Mouse (Mus musculus) Patski (cell line): Measurements from ENCODE around the gene Sft2d1. TPM values are rescaled to one million over a fixed set of nuclear protein-coding genes. Genes with fewer than 3 reads are reported as not detected.
"Not testable (repeated sequence)": the region's sequence is repeated elsewhere in the genome, so short reads cannot be mapped to it uniquely, and the experiment has no call there.

Experiments
- ATAC-seq: fragments of 100-300 bp; one replicate; pipeline ENCODE4 v1.8.0; 2021
- CTCF ChIA-PET: fragments of 350-600 bp; sonication (Branson Sonifier 250); formaldehyde crosslinking; loops from one replicate; lab custom pipeline; 2022; ENCODE audit warnings: inconsistent platforms; lab: Charles Lee
- POLR2A ChIA-PET: fragments of 350-600 bp; sonication (Branson Sonifier 250); formaldehyde crosslinking; loops from one replicate; lab custom pipeline; 2022; ENCODE audit warnings: antibody characterized with exemption, inconsistent platforms; lab: Charles Lee
- DNase-seq: peaks from one replicate; pipeline ENCODE4 v3.0.0-alpha.2; 2011; ENCODE audit warnings: low read depth, low spot score
- H3K27me3 ChIP-seq: fragments of 371-371 bp; one replicate; pipeline ENCODE4 v1.5.1; 2021
- CTCF ChIP-seq: fragments of 100-300 bp; IDR thresholded peaks from one replicate; pipeline ENCODE4 v1.5.1; 2021
- in situ Hi-C: fragments of 300-500 bp; cut with MboI; formaldehyde crosslinking; loops from 3 replicates; pipeline ENCODE4 v1.11.1; 2018; ENCODE audit warnings: low pct_unique_long_range_greater_than_20kb, mixed read lengths
- polyA plus RNA-seq: library from polyadenylated mRNA; unstranded; gene quantifications from one replicate; pipeline ENCODE4 v1.2.3, GENCODE M21; 2021

Gene Sft2d1
- polyA plus RNA-seq, result 61.2 TPM

GRCm38 (mm10) chr17:8310838-8311614 lies at the start of gene Sft2d1:
Sft2d1 (plus strand) TSS chr17:8311102.
- in situ Hi-C loops, result loop anchor here (5.0 kb wide), 2 partner anchors 34 to 61 kb away; no protein-coding TSS in a partner anchor
- peak; percentile 84 for ATAC-seq
- POLR2A ChIA-PET, result no interaction called here

GRCm38 (mm10) chr17:8264638-8265037 lies 46.3 kb upstream of the Sft2d1 start:
- in situ Hi-C loops, H3K27me3 ChIP-seq, ATAC-seq: not testable (repeated sequence)
- TF ChIP-seq CTCF, result peak; percentile 79
- CTCF ChIA-PET, result interaction anchor here (0.6 to 3.3 kb wide), 13 partner anchors 11 to 193 kb away, joined by 3 to 25 read pairs (median 4); no protein-coding TSS in a partner anchor
- POLR2A ChIA-PET, result interaction anchor here (1.0 kb wide), 1 partner anchor 107 kb away, joined by 3 read pairs; no protein-coding TSS in a partner anchor
- peak; percentile 30 for DNase-seq

More at GRCm38 (mm10) chr17:8310838-8311614, at the start of gene Sft2d1:
- H3K27me3 ChIP-seq, result no peaks in the 10 kb centered on the region
- CTCF ChIA-PET, result interaction anchor here (1.3 kb wide), 1 partner anchor 46 kb away, joined by 5 read pairs; no protein-coding TSS in a partner anchor
- peak; percentile 60 for DNase-seq
- no peak for TF ChIP-seq CTCF

GRCm38 (mm10) chr17:8272054-8272749 lies 38.7 kb upstream of the Sft2d1 start:
- ATAC-seq, result no peak
- DNase-seq, result no peak
- in situ Hi-C loops, result no loop called here
- ChIA-PET POLR2A (interaction anchor here (0.9 kb wide), 1 partner anchor 35 kb away, joined by 3 read pairs; no protein-coding TSS in a partner anchor), CTCF (no interaction called here)
- no peak for TF ChIP-seq CTCF
- no peaks in the 10 kb centered on the region for H3K27me3 ChIP-seq

GRCm38 (mm10) chr17:8272951-8273350 lies 38.0 kb upstream of the Sft2d1 start:
- ChIA-PET CTCF (no interaction called here), POLR2A (no interaction called here)
- no peak for ATAC-seq
- in situ Hi-C loops, result no loop called here
- no peaks in the 10 kb centered on the region for H3K27me3 ChIP-seq
- DNase-seq, result no peak
- no peak for TF ChIP-seq CTCF

GRCm38 (mm10) chr17:8276071-8276470 lies 34.8 kb upstream of the Sft2d1 start:
- no peak for TF ChIP-seq CTCF
- DNase-seq (no peak), ATAC-seq (no peak)
- in situ Hi-C loops, result loop anchor here (5.0 kb wide), 1 partner anchor 36 kb away; the partner anchor contains the start of gene Sft2d1
- no peaks in the 10 kb centered on the region for H3K27me3 ChIP-seq
- POLR2A ChIA-PET, result no interaction called here
- CTCF ChIA-PET, result interaction anchor here (1.6 kb wide), 2 partner anchors 11 to 97 kb away, joined by 4 to 5 read pairs; no protein-coding TSS in a partner anchor

GRCm38 (mm10) chr17:8276680-8277079 lies 34.2 kb upstream of the Sft2d1 start:
- in situ Hi-C loops, result loop anchor here (5.0 kb wide), 1 partner anchor 36 kb away; the partner anchor contains the start of gene Sft2d1
- CTCF ChIA-PET, result interaction anchor here (1.1 kb wide), 1 partner anchor 40 kb away, joined by 3 read pairs; no protein-coding TSS in a partner anchor
- DNase-seq, result no peak
- no peak for ATAC-seq
- POLR2A ChIA-PET, result no interaction called here
- TF ChIP-seq CTCF, result no peak
- H3K27me3 ChIP-seq, result no peaks in the 10 kb centered on the region

GRCm38 (mm10) chr17:8277266-8277665 lies 33.6 kb upstream of the Sft2d1 start:
- CTCF ChIA-PET, result interaction anchor here (1.1 kb wide), 1 partner anchor 39 kb away, joined by 3 read pairs; no protein-coding TSS in a partner anchor
- ATAC-seq, result no peak

GRCm38 (mm10) chr17:8278356-8278755 lies 32.5 kb upstream of the Sft2d1 start:
- no peak for ATAC-seq
- in situ Hi-C loops, result loop anchor here (5.0 kb wide), 1 partner anchor 34 kb away; the partner anchor contains the start of gene Sft2d1
- POLR2A ChIA-PET, result no interaction called here
- no peak for DNase-seq
- CTCF ChIA-PET, result no interaction called here
- no peak for TF ChIP-seq CTCF
- no peaks in the 10 kb centered on the region for H3K27me3 ChIP-seq

More at GRCm38 (mm10) chr17:8277266-8277665, 33.6 kb upstream of the Sft2d1 start:
- no peak for DNase-seq
- in situ Hi-C loops, result loop anchor here (5.0 kb wide), 1 partner anchor 35 kb away; the partner anchor contains the start of gene Sft2d1
- H3K27me3 ChIP-seq, result no peaks in the 10 kb centered on the region
- no peak for TF ChIP-seq CTCF
- POLR2A ChIA-PET, result no interaction called here

GRCm38 (mm10) chr17:8282821-8283525 lies 27.9 kb upstream of the Sft2d1 start, which contains the start of gene Mpc1:
Mpc1 (plus strand) TSS chr17:8282904.
- H3K27me3 ChIP-seq, result no peaks in the 10 kb centered on the region
- in situ Hi-C loops, result no loop called here
- ATAC-seq (peak; percentile 54), DNase-seq (peak; percentile 47)
- CTCF ChIA-PET, result no interaction called here
- TF ChIP-seq CTCF, result no peak
- POLR2A ChIA-PET, result no interaction called here
